Mouse (Mus musculus) cerebellum, adult 9-10 months (tissue): Measurements from ENCODE around the gene Gm21750.
"Not testable (repeated sequence)": the region's sequence is repeated elsewhere in the genome, so short reads cannot be mapped to it uniquely, and the experiment has no call there.

Experiments used
- DNase-seq: peaks from one replicate; pipeline ENCODE4 v3.0.0; 2022

Gm21750 gene

GRCm38 (mm10) chr14:73660925-73661324 lies at the start of gene Gm21750:
Gene Gm21750 (plus strand): TSS chr14:73661225.
- DNase-seq: not testable (repeated sequence)

- not testable (repeated sequence) for DNase-seq
Observed at GRCm38 (mm10) chr14:73614961-73615360, 46.1 kb upstream of the Gm21750 start.

- no peak for DNase-seq
Observed at GRCm38 (mm10) chr14:73620880-73621279, 40.1 kb upstream of the Gm21750 start.

GRCm38 (mm10) chr14:73622988-73623387 lies 38.0 kb upstream of the Gm21750 start:
- no peak for DNase-seq

DNA sequence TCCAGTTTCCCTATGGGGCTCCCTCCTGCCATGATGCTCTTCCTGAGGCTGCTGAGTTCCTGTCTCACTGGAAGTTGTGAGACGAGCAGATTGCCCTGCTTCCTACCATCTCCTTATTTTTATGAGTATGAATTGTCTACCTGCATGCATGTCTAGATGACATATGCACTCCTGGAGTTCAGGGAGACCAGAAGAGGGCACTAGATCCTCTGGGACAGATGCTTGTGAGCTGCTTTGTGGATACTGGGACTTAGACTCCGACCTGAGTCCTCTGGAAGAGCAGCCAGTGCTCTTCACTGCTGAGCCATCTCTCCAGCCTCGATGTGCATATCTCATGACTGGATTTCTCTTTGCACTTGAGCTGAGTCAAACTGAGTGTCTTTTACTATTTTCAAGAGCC lies 35.6 kb upstream of the Gm21750 start:
- no peak for DNase-seq

- DNase-seq: no peak
Observed at GRCm38 (mm10) chr14:73631511-73631910, 29.5 kb upstream of the Gm21750 start.

DNA sequence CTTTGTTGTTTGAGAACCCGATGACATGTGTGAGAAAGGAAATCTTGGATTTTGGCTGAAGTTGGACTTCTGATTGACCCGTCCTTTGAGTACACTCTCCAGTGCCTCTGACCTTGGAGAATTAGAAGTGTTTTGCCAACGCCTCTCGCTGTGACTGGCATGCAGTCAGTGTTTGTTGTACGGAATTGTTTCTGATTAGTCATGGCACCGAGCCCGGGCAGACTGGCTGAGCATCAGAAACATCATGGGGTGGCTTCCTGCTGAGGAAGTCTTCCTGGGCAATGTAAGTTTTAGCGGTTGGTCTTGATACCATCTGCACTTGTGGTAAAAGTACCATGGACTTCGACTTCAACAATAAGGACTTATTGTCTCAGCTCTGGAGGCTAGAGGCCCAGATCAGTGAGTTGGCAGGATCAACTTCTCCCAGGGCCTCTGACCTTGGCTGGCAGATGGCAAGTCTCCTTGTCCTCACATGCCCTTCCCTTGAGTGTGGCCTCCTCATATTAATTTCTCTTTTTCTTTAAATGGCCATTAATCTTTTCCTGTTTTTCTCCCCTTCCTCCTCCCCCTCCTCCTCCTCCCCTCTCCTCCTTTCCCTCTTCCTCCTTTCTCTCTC lies 28.3 kb upstream of the Gm21750 start:
- DNase-seq: peak; percentile 64

GRCm38 (mm10) chr14:73634356-73634755 lies 26.7 kb upstream of the Gm21750 start:
- no peak for DNase-seq

GRCm38 (mm10) chr14:73637460-73637859 lies 23.6 kb upstream of the Gm21750 start:
- no peak for DNase-seq

GRCm38 (mm10) chr14:73650179-73650578 lies 10.8 kb upstream of the Gm21750 start:
- no peak for DNase-seq

DNA sequence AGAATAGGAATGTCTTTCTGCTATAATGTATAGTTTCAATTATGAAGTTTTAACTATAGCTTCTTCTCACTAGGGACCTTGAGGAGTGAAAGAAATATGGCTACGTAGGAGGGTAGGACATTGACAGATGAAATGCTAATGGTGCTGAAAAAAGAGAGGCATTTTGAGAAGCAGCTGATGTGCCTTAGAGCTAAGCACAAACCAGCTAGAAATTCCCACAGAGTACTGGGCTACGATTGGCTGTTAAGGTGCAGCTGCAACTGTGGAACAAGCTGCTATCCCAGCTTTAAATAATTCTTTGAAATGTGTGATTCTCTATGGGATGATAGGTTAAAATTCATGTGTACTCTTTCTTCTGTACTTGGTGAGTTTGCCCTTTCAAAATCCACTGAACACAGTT lies 9.1 kb downstream of the Gm21750 start:
- DNase-seq: no peak

GRCm38 (mm10) chr14:73687726-73688125 lies 26.7 kb downstream of the Gm21750 start:
- DNase-seq: no peak

- no peak for DNase-seq
Observed at GRCm38 (mm10) chr14:73688427-73688826, 27.4 kb downstream of the Gm21750 start.

- DNase-seq: no peak
Observed at GRCm38 (mm10) chr14:73700256-73700655, 39.2 kb downstream of the Gm21750 start.

DNA sequence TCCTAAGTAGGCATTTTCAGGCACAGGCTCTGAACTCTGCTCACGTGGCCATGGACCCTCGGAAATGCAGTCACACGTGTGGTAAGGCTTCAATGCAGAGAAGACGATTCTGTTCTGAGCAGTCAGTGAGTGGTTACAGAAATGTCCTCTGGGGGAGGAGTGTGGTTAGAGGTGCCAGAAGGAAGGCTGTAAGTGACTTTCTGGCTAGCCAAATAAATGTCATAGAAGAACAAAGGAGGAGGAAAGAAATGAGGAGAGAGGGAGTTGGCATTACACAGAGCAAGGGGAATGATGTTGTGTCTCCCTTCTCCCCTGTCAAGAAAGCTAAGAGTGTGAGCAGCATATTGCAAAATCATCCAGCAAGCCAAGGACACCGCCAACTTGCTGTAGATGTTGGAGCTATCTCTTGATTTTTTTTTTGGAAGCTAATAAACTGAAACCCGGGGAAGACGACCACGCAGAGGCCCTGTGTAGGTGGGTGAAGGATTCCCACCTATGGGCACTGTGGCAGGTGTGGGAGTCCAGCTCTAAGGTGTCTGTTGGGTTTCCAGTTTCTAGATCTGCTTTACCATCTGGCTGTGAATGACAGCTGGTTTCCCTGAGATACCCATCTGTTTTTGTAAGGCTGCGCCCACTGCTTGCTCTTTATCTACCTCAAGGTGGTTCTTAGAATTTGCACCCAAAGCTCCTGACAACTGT lies 48.5 kb downstream of the Gm21750 start:
- no peak for DNase-seq
